Mouse (Mus musculus): ENCODE data around the gene Srpr. TPM values are rescaled to one million over a fixed set of nuclear protein-coding genes. Genes with fewer than 3 reads are reported as not detected.

Srpr gene
- total RNA-seq, 4 experiments from 2014 or later: 66.6 to 80.4 (median 72.1) TPM

Other genes with a start within 250 kb of the Srpr start
- gene St3gal4, start 80.9 kb upstream of the Srpr start, total RNA-seq (2022): 10 to 100 TPM; 26.5 to 30.4 (median 28.9) TPM
- 10 to 100 TPM; 16.1 to 19.1 (median 16.4) TPM for gene Dcps, start 24.1 kb upstream of the Srpr start, total RNA-seq (2022)
- gene Tirap, start 116 bp downstream of the Srpr start, total RNA-seq (2022): 1 to 10 TPM; 2.3 to 2.9 (median 2.6) TPM
- 10 to 100 TPM; 37.0 to 40.0 (median 37.7) TPM for gene Foxred1, start 10.9 kb downstream of the Srpr start, total RNA-seq (2022)
- gene Fam118b, start 67.6 kb downstream of the Srpr start, total RNA-seq (2022): 10 to 100 TPM; 20.2 to 23.0 (median 21.7) TPM
- gene Rpusd4, start 67.7 kb downstream of the Srpr start, total RNA-seq (2022): 10 to 100 TPM in 3 of 4 experiments, 1 to 10 TPM in 1; 9.1 to 12.1 (median 11.7) TPM
- 10 to 100 TPM in 2 of 4 experiments, 1 to 10 TPM in 2; 8.7 to 12.5 (median 10.3) TPM for gene Cdon, start 221.0 kb downstream of the Srpr start, total RNA-seq (2022)